Mouse (Mus musculus) liver, postnatal 0 days (tissue): ENCODE measurements around the gene Olfr1246.

Source experiments
- CTCF ChIP-seq: sonication (generic); IDR thresholded peaks from 2 replicates; pipeline ENCODE4 v1.5.1; 2016; ENCODE audit warnings: antibody characterized with exemption, low read depth
- EP300 ChIP-seq: IDR thresholded peaks from 2 replicates; pipeline ENCODE4 v1.6.1; 2016; ENCODE audit warnings: antibody characterized with exemption, low read depth, mild to moderate bottlenecking

- TF ChIP-seq CTCF (no peak), EP300 (no peak)
Measured at GRCm38 (mm10) chr2:89578347-89578746, 14.6 kb downstream of the Olfr1246 start, which contains the start of gene Olfr1245.
